Mouse (Mus musculus): ENCODE data around the gene Gng7. TPM values are rescaled to one million over a fixed set of nuclear protein-coding genes. Genes with fewer than 3 reads are reported as not detected.

Gng7 gene
- polyA plus RNA-seq, 1 experiment from 2014 or later: 11.3 TPM

DNA sequence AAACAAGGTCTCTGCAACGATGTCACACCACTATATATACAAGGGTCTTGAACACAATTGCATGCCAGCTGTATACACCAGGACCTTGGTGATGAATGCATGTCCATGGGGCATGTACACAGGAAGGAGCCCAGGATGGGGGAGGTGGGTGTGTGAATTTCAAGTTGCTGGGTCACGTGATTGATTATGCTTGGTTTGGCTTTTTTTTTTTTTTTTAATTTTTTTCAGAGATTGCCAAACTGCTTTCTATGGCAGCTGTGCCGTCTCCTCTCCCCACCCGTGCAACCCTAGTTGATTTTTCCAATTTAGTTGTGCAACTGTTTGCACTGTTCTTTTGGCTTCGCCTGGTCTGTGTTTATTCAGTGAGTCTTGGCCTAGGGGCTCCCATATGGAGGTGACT, 52.2 kb downstream of the Gng7 start:
- H3K4me3 ChIP-seq: no peak overlapping the region
- peaks cover 61% of the 10 kb centered on the region for H3K4me1 ChIP-seq
- H3K9ac ChIP-seq: no peak overlapping the region
- H3K9me3 ChIP-seq: no peaks in the 10 kb centered on the region
- H3K27ac ChIP-seq: peak overlapping the region; percentile 82
- no peaks in the 10 kb centered on the region for H3K36me3 ChIP-seq
- H3K27me3 ChIP-seq: no peaks in the 10 kb centered on the region
- no peak overlapping the region for H3K4me2 ChIP-seq
- no peak for ATAC-seq (ENCODE audit: insufficient number of reproducible peaks, insufficient read depth, low FRiP score, low TSS enrichment, low read depth)
- 61% methylated on average over 5 of the region's 5 CpGs for WGBS

DNA sequence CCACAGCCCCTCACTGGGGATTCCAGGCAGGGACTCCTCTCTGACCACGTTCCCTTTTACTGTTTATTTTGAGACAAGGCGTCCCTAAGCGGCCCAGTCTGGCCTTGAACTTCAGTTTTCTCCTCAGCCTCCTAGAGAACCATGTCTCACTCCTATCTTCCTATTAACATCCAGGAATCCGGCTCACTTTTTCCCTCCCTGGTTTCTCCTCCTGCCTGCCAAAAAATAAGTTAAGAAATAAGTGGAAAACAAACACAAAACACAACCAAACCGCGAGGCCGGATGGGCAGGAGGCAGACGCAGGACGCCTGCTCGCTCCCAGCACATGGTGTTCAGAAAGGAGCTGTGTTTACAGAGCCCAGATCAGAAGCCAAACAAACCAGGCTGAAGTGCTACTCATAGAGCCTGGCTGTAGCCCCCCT, 52.7 kb downstream of the Gng7 start:
- H3K4me2 ChIP-seq: no peak overlapping the region
- H3K4me1 ChIP-seq: peaks cover 55% of the 10 kb centered on the region
- H3K27me3 ChIP-seq: no peaks in the 10 kb centered on the region
- ATAC-seq (ENCODE audit: insufficient number of reproducible peaks, insufficient read depth, low FRiP score, low TSS enrichment, low read depth): no peak
- no peak overlapping the region for H3K9ac ChIP-seq
- WGBS: 46% methylated on average over 10 of the region's 10 CpGs
- peak overlapping the region; percentile 82 for H3K27ac ChIP-seq
- no peaks in the 10 kb centered on the region for H3K36me3 ChIP-seq
- H3K9me3 ChIP-seq: no peaks in the 10 kb centered on the region
- H3K4me3 ChIP-seq: no peak overlapping the region

DNA sequence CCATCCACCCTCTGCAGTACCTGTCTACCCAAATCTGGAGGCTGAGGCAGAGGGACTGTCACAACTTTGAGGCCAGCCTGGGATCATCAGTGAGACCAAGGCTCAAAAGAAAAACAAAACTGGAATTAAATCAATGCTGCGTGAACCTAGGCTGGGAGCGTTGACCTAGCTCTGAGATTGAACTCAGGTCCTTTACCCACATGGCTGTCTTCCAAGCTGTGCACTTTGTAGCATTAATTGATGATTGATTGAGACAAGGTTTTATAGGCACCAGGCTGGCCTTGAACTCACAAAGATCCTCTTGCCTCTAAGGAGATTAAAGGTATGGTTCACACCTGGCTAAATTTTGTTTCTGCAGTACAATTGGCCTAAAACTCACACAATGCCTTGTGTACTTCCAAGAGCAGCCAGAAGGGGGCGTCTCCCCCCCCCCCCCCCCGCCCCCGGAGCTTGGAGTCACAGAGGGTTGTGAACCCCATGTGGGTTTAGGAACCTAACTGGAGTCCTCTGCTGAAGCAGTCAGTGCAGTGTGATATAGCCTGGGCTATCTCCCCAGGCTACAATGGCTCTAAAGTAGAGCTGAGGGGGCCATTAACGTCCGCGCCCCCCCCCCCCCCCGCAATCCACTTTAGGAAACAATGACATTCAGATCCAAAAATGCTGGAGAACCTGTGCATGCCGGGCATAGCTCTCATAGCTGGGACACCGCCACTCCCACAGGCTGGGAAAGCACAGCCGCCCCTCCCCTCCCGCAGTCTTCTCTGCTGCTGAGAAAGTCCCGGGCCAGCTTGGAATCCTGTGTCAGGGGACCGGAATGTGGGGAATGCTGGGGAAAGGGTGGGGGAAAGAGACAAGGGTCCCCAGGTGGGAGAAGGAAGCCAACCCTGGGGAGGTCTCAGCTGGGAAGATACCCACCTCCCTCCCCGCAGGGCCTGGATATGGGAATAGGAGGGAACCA, 53.9 kb downstream of the Gng7 start:
- H3K27ac ChIP-seq: peak overlapping the region; percentile 82
- peak; percentile 40; the same call in 1 of the 2 replicates for ATAC-seq (ENCODE audit: insufficient number of reproducible peaks, insufficient read depth, low FRiP score, low TSS enrichment, low read depth)
- H3K4me1 ChIP-seq: peaks cover 46% of the 10 kb centered on the region
- 11% methylated on average over 15 of the region's 16 CpGs for WGBS
- H3K9ac ChIP-seq: no peak overlapping the region
- no peaks in the 10 kb centered on the region for H3K27me3 ChIP-seq
- peak overlapping the region; percentile 4; the same call in 1 of the 2 replicates for H3K4me3 ChIP-seq
- H3K9me3 ChIP-seq: no peaks in the 10 kb centered on the region
- H3K36me3 ChIP-seq: no peaks in the 10 kb centered on the region
- H3K4me2 ChIP-seq: peak overlapping the region; percentile 31

DNA sequence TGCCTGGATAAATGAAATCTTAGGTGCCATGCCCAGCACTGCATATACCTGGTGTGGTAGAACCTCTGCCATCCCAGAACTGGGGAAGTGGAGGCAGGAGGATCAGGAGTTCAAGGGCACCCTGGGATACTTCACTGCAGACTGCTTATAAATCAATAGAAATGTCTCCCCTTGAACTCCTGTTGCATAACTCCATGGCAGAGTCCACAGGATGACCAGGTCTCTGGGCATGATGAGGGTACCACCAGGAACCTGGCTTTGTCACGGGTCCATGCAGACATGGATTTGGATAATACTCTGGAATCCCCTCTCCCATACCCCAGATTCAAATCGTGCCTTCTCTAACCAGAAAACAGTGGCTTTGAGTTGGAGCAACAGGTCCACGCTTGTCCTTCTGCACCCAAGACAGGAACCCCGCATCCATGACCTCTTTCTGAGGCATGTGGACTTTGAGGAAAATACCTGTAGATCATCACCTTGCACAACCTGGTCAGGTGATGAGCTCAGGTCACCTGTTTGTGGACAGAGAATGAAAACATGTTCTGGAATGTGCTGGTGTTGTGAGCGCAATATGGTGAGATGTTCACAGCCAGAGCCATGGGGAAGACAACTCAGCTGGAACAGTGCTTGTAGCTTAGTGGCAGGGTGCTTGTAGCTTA, 55.6 kb downstream of the Gng7 start:
- H3K9me3 ChIP-seq: no peaks in the 10 kb centered on the region
- H3K4me3 ChIP-seq: no peak overlapping the region
- no peak overlapping the region for H3K4me2 ChIP-seq
- H3K27ac ChIP-seq: no peak overlapping the region
- ATAC-seq (ENCODE audit: insufficient number of reproducible peaks, insufficient read depth, low FRiP score, low TSS enrichment, low read depth): no peak
- WGBS: 93% methylated on average over 5 of the region's 5 CpGs
- peaks cover 52% of the 10 kb centered on the region for H3K4me1 ChIP-seq
- H3K36me3 ChIP-seq: no peaks in the 10 kb centered on the region
- no peaks in the 10 kb centered on the region for H3K27me3 ChIP-seq
- H3K9ac ChIP-seq: no peak overlapping the region

DNA sequence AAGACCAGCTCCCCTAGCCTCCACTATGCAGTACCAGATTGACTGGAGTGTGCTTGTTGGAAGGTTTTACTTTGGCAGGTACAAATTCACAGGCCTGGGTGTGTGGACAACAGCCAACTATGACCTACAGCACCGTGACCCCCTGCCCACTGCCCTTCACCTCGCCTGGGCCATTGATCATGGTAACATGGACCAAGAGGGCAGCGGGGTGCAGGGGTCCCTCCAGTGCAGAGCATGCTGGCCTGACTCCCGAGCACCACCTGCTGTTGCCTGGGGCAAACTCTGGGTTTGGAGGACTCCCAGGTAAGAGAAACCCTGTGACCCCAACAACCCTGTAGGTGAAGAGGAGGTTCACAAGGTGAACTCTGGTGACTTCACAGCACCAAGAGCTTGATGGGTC, 57.0 kb downstream of the Gng7 start:
- Histone ChIP-seq H3K27me3 (no peaks in the 10 kb centered on the region), H3K4me2 (no peak overlapping the region), H3K4me1 (peaks cover 38% of the 10 kb centered on the region), H3K27ac (no peak overlapping the region), H3K9me3 (no peaks in the 10 kb centered on the region), H3K9ac (no peak overlapping the region), H3K4me3 (no peak overlapping the region), H3K36me3 (no peaks in the 10 kb centered on the region)
- ATAC-seq (ENCODE audit: insufficient number of reproducible peaks, insufficient read depth, low FRiP score, low TSS enrichment, low read depth): no peak
- 72% methylated on average over 4 of the region's 4 CpGs for WGBS

DNA sequence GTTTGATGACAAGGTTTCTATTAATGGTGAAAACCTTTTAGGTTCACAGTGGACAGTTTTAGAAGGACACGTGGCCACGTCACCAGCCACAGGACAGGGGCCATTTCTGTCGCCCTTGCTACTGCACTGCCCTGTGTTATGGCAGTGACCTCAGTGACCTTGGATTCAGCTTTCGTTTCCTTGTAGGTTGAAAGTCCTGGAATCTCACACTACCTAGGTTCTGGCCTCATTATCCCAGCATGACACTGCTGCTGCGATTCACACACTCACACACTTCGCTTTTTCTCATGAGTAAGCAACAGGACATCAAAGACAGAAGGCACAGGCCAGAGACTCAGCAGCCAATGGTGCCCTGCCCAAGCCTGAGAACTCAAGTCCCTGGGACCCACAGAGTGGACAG, 57.8 kb downstream of the Gng7 start:
- no peak overlapping the region for H3K4me3 ChIP-seq
- H3K9ac ChIP-seq: no peak overlapping the region; the same call in 1 of the 2 replicates
- no peak overlapping the region for H3K4me2 ChIP-seq
- H3K36me3 ChIP-seq: no peaks in the 10 kb centered on the region
- H3K9me3 ChIP-seq: no peaks in the 10 kb centered on the region
- no peak overlapping the region for H3K27ac ChIP-seq
- WGBS: 78% methylated on average over 6 of the region's 6 CpGs
- peaks cover 30% of the 10 kb centered on the region for H3K4me1 ChIP-seq
- no peak for ATAC-seq (ENCODE audit: insufficient number of reproducible peaks, insufficient read depth, low FRiP score, low TSS enrichment, low read depth)
- H3K27me3 ChIP-seq: no peaks in the 10 kb centered on the region

DNA sequence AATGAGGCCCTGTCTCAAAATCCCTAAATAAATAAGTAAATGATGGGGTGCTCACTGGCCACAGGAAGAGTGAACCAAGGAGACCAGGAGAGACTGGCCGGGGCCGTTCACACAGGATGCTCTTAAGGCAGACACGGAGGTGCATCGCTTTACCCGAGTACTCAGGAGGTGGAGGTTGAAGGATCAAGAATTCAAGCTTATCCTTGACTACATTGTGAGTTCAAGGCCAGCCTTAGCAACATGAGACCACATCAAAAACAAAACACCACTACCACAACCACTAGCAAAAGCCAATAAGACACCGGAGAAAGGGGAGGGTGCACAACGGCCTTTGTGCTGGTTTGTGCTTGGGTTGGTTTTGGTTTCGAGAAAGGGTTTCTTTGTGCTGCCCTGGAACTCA, 58.4 kb downstream of the Gng7 start:
- ATAC-seq (ENCODE audit: insufficient number of reproducible peaks, insufficient read depth, low FRiP score, low TSS enrichment, low read depth): no peak
- H3K9me3 ChIP-seq: no peaks in the 10 kb centered on the region
- H3K4me3 ChIP-seq: no peak overlapping the region
- H3K4me2 ChIP-seq: no peak overlapping the region
- H3K27me3 ChIP-seq: no peaks in the 10 kb centered on the region
- H3K4me1 ChIP-seq: peaks cover 24% of the 10 kb centered on the region
- no peak overlapping the region for H3K27ac ChIP-seq
- no peak overlapping the region for H3K9ac ChIP-seq
- H3K36me3 ChIP-seq: no peaks in the 10 kb centered on the region
- WGBS: 92% methylated on average over 8 of the region's 8 CpGs

DNA sequence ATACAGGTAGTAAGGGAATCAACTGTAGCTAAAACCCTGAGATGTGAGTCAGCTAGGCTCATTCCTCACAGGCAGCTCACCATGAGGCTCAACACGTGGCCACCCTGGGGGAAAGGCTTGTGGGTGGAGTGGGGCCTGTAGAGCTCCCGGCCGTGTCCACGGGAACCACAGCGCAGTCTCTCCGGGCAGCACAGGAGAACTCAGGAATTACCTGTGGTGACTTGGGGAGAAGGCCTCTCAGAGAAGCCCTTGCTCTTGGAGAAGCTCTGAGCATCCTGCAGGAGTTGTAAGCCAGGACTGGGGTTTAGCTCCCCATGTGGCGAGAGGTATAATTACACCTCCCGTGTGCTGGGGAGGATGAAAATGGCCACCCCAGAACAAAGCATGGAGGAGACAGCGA, 59.2 kb downstream of the Gng7 start:
- Histone ChIP-seq H3K36me3 (no peaks in the 10 kb centered on the region), H3K27ac (0 out of 2 replicates have a peak overlapping the region, but pooled peaks have one; percentile 28), H3K4me3 (no peak overlapping the region), H3K27me3 (no peaks in the 10 kb centered on the region), H3K9me3 (no peaks in the 10 kb centered on the region), H3K4me2 (no peak overlapping the region), H3K4me1 (peaks cover 16% of the 10 kb centered on the region), H3K9ac (peak overlapping the region; percentile 36; the same call in 1 of the 2 replicates)
- 22% methylated on average over 9 of the region's 9 CpGs for WGBS
- no peak for ATAC-seq (ENCODE audit: insufficient number of reproducible peaks, insufficient read depth, low FRiP score, low TSS enrichment, low read depth)

DNA sequence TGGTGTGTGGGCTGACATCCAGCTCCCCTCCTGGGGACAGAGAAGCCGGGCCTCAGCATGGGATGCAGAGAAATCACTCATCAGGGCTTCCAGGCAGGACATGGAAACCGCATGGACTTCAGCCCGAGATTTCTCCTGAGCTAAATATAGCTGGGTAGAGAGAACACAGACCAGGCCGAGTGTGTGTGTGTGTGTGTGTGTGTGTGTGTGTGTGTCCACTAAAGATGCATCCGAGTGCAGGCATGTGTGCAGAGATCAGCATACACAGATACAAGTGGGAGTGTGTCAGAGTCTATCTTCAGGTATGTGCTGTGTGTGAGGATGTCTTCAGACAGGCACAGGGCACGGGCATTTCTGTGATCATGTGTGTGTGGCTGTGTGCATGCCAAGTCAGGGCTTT, 59.9 kb downstream of the Gng7 start:
- Histone ChIP-seq H3K4me2 (no peak overlapping the region), H3K36me3 (no peaks in the 10 kb centered on the region), H3K9me3 (no peaks in the 10 kb centered on the region), H3K9ac (no peak overlapping the region), H3K4me3 (no peak overlapping the region), H3K27ac (peak overlapping the region; percentile 23), H3K27me3 (no peaks in the 10 kb centered on the region), H3K4me1 (peaks cover 13% of the 10 kb centered on the region)
- ATAC-seq (ENCODE audit: insufficient number of reproducible peaks, insufficient read depth, low FRiP score, low TSS enrichment, low read depth): no peak
- WGBS: 80% methylated on average over 6 of the region's 6 CpGs

DNA sequence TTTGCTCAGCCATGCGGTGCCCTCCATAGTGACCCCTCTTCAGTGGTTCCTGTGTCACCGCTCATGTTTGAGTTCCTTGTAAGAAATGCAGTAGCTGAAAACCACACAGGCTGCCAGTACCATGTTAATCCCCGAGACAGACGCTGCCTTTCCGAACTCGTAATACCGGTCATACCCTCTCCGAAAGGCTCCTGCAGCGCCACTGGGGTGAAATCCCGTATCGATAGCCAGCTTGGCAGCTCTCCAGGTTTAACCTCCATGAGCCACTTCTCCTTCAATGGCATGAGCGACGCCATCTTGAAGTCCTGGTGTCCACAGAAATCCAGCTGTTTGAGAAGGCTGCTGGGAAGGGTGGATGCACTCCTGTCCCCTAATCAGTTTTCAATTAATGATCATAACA, 60.3 kb downstream of the Gng7 start:
- Histone ChIP-seq H3K27ac (peak overlapping the region; percentile 23), H3K27me3 (no peaks in the 10 kb centered on the region), H3K4me1 (peaks cover 13% of the 10 kb centered on the region), H3K9me3 (no peaks in the 10 kb centered on the region), H3K36me3 (no peaks in the 10 kb centered on the region), H3K9ac (no peak overlapping the region), H3K4me3 (no peak overlapping the region), H3K4me2 (no peak overlapping the region)
- 65% methylated on average over 13 of the region's 13 CpGs for WGBS
- ATAC-seq (ENCODE audit: insufficient number of reproducible peaks, insufficient read depth, low FRiP score, low TSS enrichment, low read depth): no peak

DNA sequence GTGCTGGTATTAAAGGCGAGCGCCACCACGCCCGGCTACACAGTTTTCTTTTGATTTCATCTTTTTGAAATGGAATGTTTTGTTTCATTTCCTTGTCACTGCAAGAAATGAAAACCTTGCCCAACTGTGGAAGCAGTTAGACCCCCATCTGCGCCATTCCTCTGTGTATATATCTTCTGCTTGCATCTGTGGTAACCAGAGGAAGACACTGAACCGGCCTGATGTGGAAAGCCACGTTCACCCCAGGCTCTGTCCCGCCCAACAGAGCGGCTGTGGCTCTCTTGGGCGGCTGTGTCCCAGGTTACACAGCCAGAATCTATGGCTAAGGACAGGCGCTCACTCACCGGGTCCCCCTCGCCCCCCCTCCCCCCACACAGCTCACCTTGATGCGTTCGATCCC, 62.3 kb downstream of the Gng7 start:
- no peak for ATAC-seq (ENCODE audit: insufficient number of reproducible peaks, insufficient read depth, low FRiP score, low TSS enrichment, low read depth)
- no peak overlapping the region for H3K27ac ChIP-seq
- no peaks in the 10 kb centered on the region for H3K27me3 ChIP-seq
- no peaks in the 10 kb centered on the region for H3K36me3 ChIP-seq
- H3K4me2 ChIP-seq: no peak overlapping the region
- H3K9ac ChIP-seq: no peak overlapping the region
- H3K4me1 ChIP-seq: peaks cover 27% of the 10 kb centered on the region
- no peaks in the 10 kb centered on the region for H3K9me3 ChIP-seq
- WGBS: 74% methylated on average over 15 of the region's 15 CpGs
- no peak overlapping the region for H3K4me3 ChIP-seq
